Mouse (Mus musculus) cortical plate, adult 2 months (tissue): ENCODE results near the gene Nlrp3.

ENCODE experiments used
- CTCF ChIP-seq: fragments of 200-500 bp; IDR thresholded peaks from 2 replicates; pipeline ENCODE4 v1.5.1; 2011; ENCODE audit warnings: mild to moderate bottlenecking, control low read depth, low read length; ENCODE audit not compliant: insufficient read depth; ENCODE audit errors: extremely low read depth
- POLR2A ChIP-seq: fragments of 200-500 bp; IDR thresholded peaks from 2 replicates; pipeline ENCODE4 v1.6.1; 2011; ENCODE audit warnings: mild to moderate bottlenecking, low read length, control low read depth; ENCODE audit not compliant: insufficient read depth; ENCODE audit errors: extremely low read depth

GRCm38 (mm10) chr11:59554535-59554934 lies 13.2 kb downstream of the Nlrp3 start:
- TF ChIP-seq POLR2A (no peak), CTCF (no peak)
